Mouse (Mus musculus) liver, embryonic 13.5 days (tissue): ENCODE results near the gene Vopp1. TPM values are rescaled to one million over a fixed set of nuclear protein-coding genes. Genes with fewer than 3 reads are reported as not detected.
A peak's percentile ranks its signal among the peaks of the same experiment; 100 is the strongest.
"Not testable (repeated sequence)": the region's sequence is repeated elsewhere in the genome, so short reads cannot be mapped to it uniquely, and the experiment has no call there.

Source experiments
- ATAC-seq: fragments of 200-750 bp; cut with Nextera tagmentation; 2 replicates; pipeline ENCODE4 v1.8.0; 2017; ENCODE audit warnings: low read depth, mild to moderate bottlenecking, moderate number of reproducible peaks, moderate library complexity
- DNase-seq: peaks from one replicate; pipeline ENCODE4 v3.0.0; 2022
- H3K27ac ChIP-seq: fragments of 300-500 bp; sonication (generic); 2 replicates; pipeline ENCODE4 v1.5.1; 2015; ENCODE audit warnings: moderate library complexity, mild to moderate bottlenecking, inconsistent platforms
- H3K27me3 ChIP-seq: fragments of 300-500 bp; sonication (generic); 2 replicates; pipeline ENCODE4 v1.6.1; 2015; ENCODE audit warnings: mild to moderate bottlenecking, inconsistent platforms
- H3K36me3 ChIP-seq: fragments of 300-500 bp; sonication (generic); 2 replicates; pipeline ENCODE4 v1.6.1; 2015; ENCODE audit warnings: mild to moderate bottlenecking, inconsistent platforms
- H3K4me1 ChIP-seq: fragments of 300-500 bp; sonication (generic); replicated peaks from 2 replicates; pipeline ENCODE4 v1.6.1; 2015; ENCODE audit warnings: inconsistent platforms
- H3K4me2 ChIP-seq: fragments of 300-500 bp; sonication (generic); 2 replicates; pipeline ENCODE4 v1.6.1; 2015; ENCODE audit warnings: inconsistent platforms, mild to moderate bottlenecking, moderate library complexity
- H3K4me3 ChIP-seq: fragments of 300-500 bp; sonication (generic); replicated peaks from 2 replicates; pipeline ENCODE4 v1.5.1; 2015; ENCODE audit warnings: mild to moderate bottlenecking, inconsistent platforms
- H3K9ac ChIP-seq: fragments of 300-500 bp; sonication (generic); 2 replicates; pipeline ENCODE4 v1.6.1; 2015; ENCODE audit warnings: mild to moderate bottlenecking, inconsistent platforms
- H3K9me3 ChIP-seq: fragments of 300-500 bp; sonication (generic); replicated peaks from 2 replicates; pipeline ENCODE4 v1.6.1; 2016; ENCODE audit warnings: inconsistent platforms
- WGBS: fragments of 180-500 bp; shearing (Covaris S2); methylation state at CpG from one replicate; pipeline ENCODE4 v1.1.7; 2015; ENCODE audit not compliant: insufficient replicate concordance; 5-methylcytosine and 5-hydroxymethylcytosine counted together
- polyA plus RNA-seq: library from polyadenylated mRNA; unstranded; fragments of >200 nt; fragmentation: Nextera tagmentation; extraction: Ambion mirVana; gene quantifications from 2 replicates; pipeline ENCODE4 v1.2.1, GENCODE M21; 2015

Vopp1 gene
- polyA plus RNA-seq: 43.7 and 50.6 TPM in 2 replicates

DNA sequence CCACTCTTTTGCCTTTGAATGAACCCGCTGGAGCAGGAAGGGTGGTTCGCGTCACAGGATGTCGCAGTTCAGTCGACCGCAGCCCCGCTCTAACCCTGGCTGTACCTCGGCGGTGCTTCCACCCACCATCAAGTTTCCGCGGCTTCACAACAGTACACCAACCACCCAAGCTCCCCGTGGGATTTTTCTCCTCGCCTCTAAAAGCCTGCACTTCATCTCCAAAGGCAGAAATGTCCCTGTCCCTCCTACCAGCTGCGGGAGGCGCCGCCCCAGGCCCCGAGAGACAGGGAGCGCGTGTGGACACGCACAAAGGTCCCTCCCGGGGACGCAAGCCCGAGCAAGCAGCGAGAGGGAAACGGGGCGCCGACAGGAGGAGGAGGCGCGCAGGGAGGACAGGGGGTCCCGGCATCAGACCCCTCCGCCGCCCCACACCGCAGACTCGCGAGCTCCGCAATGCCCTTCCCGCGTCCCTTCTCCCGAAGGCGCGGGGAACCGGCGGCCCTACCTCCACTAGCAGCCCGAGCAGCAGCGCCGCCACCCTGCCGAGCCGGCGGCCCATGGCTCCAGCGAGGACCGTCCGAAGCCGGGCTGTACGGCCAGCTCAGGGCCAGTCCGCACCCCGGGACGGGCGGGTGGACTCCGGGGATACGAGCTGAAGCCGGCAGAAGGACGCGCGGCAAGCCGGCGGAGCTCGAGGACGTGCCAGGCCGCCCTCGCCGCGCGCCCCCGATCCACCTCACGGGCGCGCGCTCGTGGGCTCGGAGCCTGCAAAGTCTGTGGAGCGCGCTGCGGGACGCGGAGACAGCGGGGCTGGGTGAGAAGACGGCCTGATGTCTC lies at the start of gene Vopp1:
Vopp1 (minus strand) TSS at position 738 of the 837 bp plus-strand sequence.
- H3K36me3 ChIP-seq: no peaks in the 10 kb centered on the region
- H3K9me3 ChIP-seq: no peaks in the 10 kb centered on the region
- under 1% methylated on average over 86 of the region's 87 CpGs for WGBS
- H3K4me3 ChIP-seq: peak within 1 kb of the TSS; percentile 88
- H3K4me1 ChIP-seq: peaks cover 40% of the 10 kb centered on the region
- no peaks in the 10 kb centered on the region for H3K27me3 ChIP-seq
- peak within 1 kb of the TSS; percentile 92 for H3K27ac ChIP-seq
- H3K4me2 ChIP-seq: peak within 1 kb of the TSS; percentile 76
- H3K9ac ChIP-seq: peak within 1 kb of the TSS; percentile 98
- ATAC-seq (peak; percentile 85), DNase-seq (peak; percentile 66)

DNA sequence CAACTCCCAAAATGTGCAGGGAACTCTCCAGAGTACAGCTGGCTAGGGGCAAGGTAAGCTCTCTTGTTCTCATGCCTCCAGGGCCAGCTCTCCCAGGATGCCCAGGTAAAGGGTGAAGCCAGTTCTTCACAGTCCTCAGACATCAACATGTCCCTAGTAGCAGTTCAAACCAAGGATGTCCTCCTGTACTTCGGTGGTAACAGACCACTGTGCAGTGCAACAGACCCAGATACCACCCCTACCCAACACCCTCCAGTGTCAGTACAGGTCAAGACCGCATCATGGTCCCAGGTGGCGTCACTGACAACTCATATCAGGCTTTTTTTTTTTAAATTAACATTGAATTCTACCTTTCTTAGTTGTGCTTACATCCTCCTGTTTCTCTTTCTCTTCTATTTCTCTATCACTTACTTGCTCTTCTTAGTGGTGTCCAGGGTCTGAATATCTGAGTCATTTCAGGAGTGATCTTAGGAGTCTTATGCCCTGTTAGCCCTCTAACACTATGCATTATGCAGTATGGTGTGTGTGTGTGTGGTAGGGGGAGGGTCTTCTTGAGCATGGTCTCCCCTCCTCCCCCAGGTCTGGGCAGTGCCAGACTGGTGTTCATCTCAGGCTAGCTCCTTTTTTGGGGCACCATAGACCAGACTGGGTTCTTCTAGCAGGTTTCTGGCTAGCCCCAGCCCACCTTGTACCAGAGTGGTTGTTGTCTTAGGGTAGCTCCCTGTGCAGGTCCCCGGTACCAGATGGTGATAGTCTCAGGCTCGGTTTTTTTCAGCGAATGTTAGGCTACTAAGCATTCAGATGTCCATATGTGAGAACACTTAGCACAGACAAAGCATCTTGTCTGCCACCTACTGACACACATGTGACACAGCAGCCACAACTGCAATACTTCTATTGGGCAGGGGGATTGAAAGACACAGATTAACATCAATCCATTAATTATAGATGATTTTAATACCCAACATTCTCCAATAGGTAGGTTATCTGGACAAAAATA lies 34.4 kb upstream of the Vopp1 start:
- Histone ChIP-seq H3K27me3 (no peaks in the 10 kb centered on the region), H3K4me3 (no peak overlapping the region), H3K36me3 (no peaks in the 10 kb centered on the region), H3K27ac (no peak overlapping the region), H3K4me1 (peaks cover 6% of the 10 kb centered on the region), H3K4me2 (0 out of 2 replicates have a peak overlapping the region, but pooled peaks have one; percentile 4), H3K9me3 (no peaks in the 10 kb centered on the region), H3K9ac (peak overlapping the region; percentile 49; the same call in 1 of the 2 replicates)
- DNase-seq (peak; percentile 31), ATAC-seq (peak; percentile 82)
- WGBS: 41% methylated on average over 6 of the region's 6 CpGs

DNA sequence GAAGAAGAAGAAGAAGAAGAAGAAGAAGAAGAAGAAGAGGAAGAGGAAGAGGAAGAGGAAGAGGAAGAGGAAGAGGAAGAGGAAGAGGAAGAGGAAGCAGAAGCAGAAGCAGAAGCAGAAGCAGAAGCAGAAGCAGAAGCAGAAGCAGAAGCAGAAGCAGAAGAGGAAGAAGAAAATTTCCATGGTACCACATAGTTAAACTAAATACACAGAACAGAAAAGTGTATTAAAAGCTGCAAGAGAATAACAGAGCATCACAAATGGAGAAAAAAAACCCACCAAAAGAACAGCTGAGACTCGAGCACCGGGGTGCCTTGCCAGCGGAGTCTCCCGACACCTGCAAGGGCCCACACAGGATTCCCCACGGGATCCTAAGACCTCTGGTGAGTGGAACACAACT lies 26.2 kb upstream of the Vopp1 start:
- not testable (repeated sequence) for H3K36me3 ChIP-seq, H3K4me1 ChIP-seq, H3K9ac ChIP-seq, H3K4me2 ChIP-seq, ATAC-seq, H3K27me3 ChIP-seq, H3K9me3 ChIP-seq, H3K4me3 ChIP-seq, H3K27ac ChIP-seq, DNase-seq
- 80% methylated on average over 5 of the region's 5 CpGs for WGBS

DNA sequence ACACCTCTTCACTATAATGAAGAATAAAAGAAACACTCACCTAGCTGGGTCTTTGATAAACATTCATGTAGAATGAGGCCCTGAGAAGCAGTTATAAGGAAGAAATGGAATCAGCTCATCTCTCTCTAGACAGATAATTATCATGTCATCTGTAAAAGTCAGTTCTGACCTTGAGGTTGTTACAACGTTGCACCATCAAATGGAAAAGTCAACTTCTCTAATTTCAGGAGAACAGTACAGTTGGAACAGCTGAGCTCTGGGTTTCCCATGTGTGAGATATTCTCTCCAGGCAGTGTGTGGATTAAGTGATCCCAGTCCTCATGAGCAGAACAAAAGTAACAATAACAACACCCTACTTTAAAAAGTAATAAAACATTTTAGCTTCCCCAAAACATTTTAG lies 25.3 kb upstream of the Vopp1 start, which contains the start of gene Vmn1r21:
Vmn1r21 (minus strand) TSS at position 58 of the 400 bp plus-strand sequence.
- no peak within 1 kb of the TSS for H3K9ac ChIP-seq
- H3K4me3 ChIP-seq: no peak within 1 kb of the TSS
- ATAC-seq (no peak), DNase-seq (no peak)
- H3K4me1 ChIP-seq: no peaks in the 10 kb centered on the region
- H3K36me3 ChIP-seq: no peaks in the 10 kb centered on the region
- 23% methylated on average over 1 of the region's 1 CpGs for WGBS
- no peak within 1 kb of the TSS for H3K4me2 ChIP-seq
- no peaks in the 10 kb centered on the region for H3K9me3 ChIP-seq
- no peaks in the 10 kb centered on the region for H3K27me3 ChIP-seq
- no peak within 1 kb of the TSS for H3K27ac ChIP-seq

DNA sequence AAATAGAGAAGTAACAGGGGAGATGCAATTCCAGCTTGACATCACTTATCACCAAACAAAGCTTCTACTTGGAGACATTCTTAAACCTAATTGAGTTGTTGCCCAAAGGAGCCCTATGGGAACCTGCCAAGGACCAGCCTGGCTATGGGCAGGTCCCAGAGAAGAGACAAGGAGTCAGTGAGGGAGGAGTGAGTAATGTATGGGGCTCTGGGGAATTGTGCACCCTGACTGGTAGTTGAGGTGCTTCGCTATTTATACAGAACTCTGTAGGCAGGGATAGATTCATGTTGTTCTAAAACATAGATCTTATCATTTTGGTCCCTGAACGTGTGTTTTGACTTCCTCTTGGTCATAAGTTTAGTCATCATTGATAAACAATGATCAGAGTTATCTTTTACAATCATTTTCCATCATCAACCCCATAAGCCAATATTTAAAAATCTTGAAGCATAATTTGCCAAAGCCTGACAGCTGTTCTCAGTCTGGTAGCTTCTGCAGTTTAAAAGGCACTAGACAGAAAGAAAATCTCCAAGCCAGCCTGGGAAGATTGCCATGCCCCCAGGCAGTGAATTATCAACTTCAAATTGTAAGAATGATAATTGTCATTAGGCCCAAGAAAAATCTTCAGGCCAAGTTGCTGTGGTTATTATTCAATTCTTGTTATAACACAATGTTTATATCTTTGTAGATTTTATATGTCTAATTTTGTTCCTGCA lies 14.9 kb upstream of the Vopp1 start:
- ATAC-seq: no peak
- no peaks in the 10 kb centered on the region for H3K9me3 ChIP-seq

DNA sequence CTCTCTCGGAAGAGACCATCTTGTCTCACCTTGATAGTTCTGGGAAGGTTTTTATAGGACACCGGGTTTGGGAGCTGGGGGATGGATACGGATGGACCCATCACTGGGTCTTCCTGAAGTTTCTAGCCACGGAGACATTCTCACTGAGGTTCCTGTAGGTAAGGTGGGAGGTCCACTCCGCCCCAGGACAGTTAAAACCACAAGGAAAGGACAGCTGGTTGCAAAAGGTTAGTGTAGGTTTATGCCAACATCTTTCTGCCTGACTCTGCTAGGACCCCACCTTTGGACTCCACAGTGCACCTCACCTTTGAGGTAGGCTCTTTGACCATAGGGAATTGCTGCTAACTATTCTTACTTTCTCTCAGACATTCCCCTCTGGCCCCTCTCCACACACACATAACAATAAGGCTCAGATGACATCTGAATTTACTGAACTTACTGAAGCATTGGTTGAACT lies 328 bp upstream of the Vopp1 start:
- H3K27me3 ChIP-seq: no peaks in the 10 kb centered on the region
- 6% methylated on average over 5 of the region's 5 CpGs for WGBS
- no peak for DNase-seq
- no peaks in the 10 kb centered on the region for H3K9me3 ChIP-seq
- peak overlapping the region; percentile 76 for H3K4me2 ChIP-seq
- H3K4me1 ChIP-seq: peaks cover 40% of the 10 kb centered on the region
- peak overlapping the region; percentile 92 for H3K27ac ChIP-seq
- peak overlapping the region; percentile 88 for H3K4me3 ChIP-seq
- ATAC-seq: peak; percentile 10; the same call in 1 of the 2 replicates
- peak overlapping the region; percentile 98 for H3K9ac ChIP-seq
- H3K36me3 ChIP-seq: no peaks in the 10 kb centered on the region

More for the DNA sequence above, 14.9 kb upstream of the Vopp1 start:
- DNase-seq: no peak
- Histone ChIP-seq H3K36me3 (no peaks in the 10 kb centered on the region), H3K9ac (no peak overlapping the region), H3K4me1 (no peaks in the 10 kb centered on the region), H3K4me3 (no peak overlapping the region), H3K27ac (no peak overlapping the region), H3K27me3 (peaks cover 6% of the 10 kb centered on the region; the same call in 1 of the 2 replicates), H3K4me2 (no peak overlapping the region)
- WGBS: 41% methylated on average over 2 of the region's 2 CpGs

DNA sequence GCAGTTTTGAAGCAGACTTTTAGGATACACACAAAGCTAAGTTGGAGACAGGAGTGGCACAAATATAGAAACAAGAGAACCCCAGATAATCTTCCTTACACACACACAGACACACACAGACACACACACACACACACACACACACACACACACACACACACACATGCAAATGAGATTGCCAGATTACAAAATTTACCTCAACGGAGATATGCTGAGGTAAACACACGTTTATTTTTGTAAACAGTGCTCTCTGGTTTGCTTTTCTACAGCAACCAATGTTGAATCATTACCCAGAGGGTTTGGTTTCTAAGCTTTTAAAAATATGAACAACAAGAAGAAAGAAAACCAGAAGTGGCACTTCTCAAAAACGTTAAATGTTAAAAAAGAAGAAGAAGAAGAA lies 1.5 kb downstream of the Vopp1 start:
- Histone ChIP-seq H3K36me3 (no peaks in the 10 kb centered on the region), H3K27me3 (no peaks in the 10 kb centered on the region), H3K27ac (peak overlapping the region; percentile 68), H3K4me2 (peak overlapping the region; percentile 57), H3K4me1 (peaks cover 36% of the 10 kb centered on the region), H3K4me3 (peak overlapping the region; percentile 88), H3K9me3 (no peaks in the 10 kb centered on the region), H3K9ac (peak overlapping the region; percentile 61)
- DNase-seq (no peak), ATAC-seq (no peak)
- 7% methylated on average over 3 of the region's 3 CpGs for WGBS

DNA sequence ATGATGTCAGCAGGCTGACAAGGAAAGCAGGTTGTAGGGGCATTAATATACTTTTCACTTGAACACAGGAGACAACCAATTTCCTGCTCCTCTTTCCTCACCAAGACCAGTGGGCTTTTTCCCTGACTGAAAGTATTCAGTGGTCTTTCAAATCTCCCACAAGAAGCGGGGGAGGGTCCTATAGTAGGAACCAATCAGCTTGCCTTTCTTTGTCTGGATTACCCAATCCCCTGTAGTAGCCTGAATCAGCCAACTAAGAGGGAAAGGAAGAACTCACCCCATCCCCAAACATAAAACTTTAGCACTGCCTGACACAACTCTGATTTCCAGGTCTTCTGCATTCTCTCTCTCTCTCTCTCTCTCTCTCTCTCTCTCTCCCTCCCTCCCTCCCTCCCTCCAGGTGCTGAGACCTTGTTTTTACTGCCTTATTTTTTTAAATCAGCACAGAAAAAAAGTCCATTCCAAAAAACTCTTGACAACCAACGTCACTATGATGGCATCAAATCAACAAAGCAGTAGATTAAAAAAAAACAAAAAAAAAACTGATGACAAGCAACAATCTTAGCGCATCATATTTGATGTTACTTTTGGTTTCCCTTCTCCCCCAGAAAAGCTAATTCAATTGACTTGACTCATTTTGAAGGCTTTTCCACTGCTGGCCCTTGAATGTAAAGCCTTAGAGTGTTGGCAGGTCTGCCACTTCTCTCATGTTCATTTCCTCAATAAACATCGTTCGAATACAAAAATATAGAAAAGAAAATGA lies 2.1 kb downstream of the Vopp1 start:
- peak overlapping the region; percentile 57 for H3K4me2 ChIP-seq
- H3K36me3 ChIP-seq: no peaks in the 10 kb centered on the region
- H3K4me1 ChIP-seq: peaks cover 36% of the 10 kb centered on the region
- 59% methylated on average over 5 of the region's 5 CpGs for WGBS
- no peaks in the 10 kb centered on the region for H3K27me3 ChIP-seq
- peak overlapping the region; percentile 88 for H3K4me3 ChIP-seq
- peak overlapping the region; percentile 61 for H3K9ac ChIP-seq
- H3K9me3 ChIP-seq: no peaks in the 10 kb centered on the region
- H3K27ac ChIP-seq: peak overlapping the region; percentile 68
- DNase-seq (no peak), ATAC-seq (no peak)

DNA sequence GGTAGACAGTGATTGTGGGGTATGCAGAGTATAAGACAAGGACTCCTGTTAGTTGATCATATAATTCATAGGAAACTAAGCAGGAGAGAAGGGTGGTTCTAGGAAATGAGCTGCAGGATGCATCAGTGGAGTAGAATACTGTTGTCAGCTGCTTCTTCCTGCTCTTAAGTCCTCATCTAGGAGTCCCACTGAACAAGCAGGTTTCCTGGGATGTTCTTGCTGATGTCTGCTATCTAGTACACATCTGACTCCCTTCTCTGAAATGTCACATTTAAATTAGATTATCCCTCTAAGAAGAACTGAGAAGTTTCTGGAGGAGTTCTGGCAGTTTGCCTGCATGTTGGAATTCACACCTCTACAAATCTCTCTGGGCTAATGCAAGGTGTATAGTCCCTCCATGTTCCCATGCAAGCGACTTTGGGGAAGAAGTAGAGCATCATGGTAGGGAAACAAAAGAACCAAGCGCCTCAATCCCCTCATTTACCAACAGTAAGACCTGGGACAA lies 10.5 kb downstream of the Vopp1 start:
- H3K9ac ChIP-seq: no peak overlapping the region
- 76% methylated on average over 2 of the region's 2 CpGs for WGBS
- H3K36me3 ChIP-seq: 0 out of 2 replicates have a peak, but pooled peaks cover 2% of the 10 kb centered on the region
- ATAC-seq (no peak), DNase-seq (no peak)
- H3K4me3 ChIP-seq: no peak overlapping the region
- H3K9me3 ChIP-seq: no peaks in the 10 kb centered on the region
- no peak overlapping the region for H3K27ac ChIP-seq
- H3K27me3 ChIP-seq: no peaks in the 10 kb centered on the region
- H3K4me1 ChIP-seq: peaks cover 30% of the 10 kb centered on the region
- no peak overlapping the region for H3K4me2 ChIP-seq
